In the genomic region with DNA sequence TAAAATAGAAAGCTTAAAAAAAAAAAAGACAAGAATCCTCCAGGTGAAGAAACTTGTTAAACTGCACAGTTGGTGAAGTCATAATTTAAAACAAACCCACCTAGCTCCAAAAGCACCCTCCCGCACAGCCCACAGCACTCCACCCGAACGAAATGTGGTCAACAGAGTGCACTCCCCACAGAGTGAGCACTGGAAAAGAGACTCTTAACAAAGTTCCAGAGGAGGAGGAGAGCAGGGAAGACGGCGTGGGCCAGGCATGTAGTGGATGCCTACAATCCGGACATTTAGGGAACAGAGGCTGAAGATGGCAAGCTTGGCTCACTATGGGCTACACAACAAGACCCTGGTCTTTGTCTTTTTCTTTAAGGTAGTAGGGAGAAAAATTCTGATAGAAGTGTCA, we compare ENCODE assay signal across 27 mouse cellular contexts. TPM values are rescaled to one million over a fixed set of nuclear protein-coding genes. Genes with fewer than 3 reads are reported as not detected.
DNase-seq lines count a peak whose midpoint lies in the region; ATAC-seq and TF ChIP-seq lines count a peak whose summit lies in the region.
"Had no signal": no experiment of that assay in that cellular context is flagged by ENCODE, and none has a peak within 500 bp of the region (broad histone marks: within the 10 kb centered on the region; RNA-seq: fewer than 3 reads in every experiment).

No protein-coding gene starts in this region.

- H3K27ac ChIP-seq in heart, embryonic 12.5 days (ENCODE audit: poor library complexity, severe bottlenecking), result no peak overlapping the region
- H3K27ac ChIP-seq in ES-Bruce4 (ENCODE audit: insufficient read depth, low read length), result 0 out of 2 replicates have a peak overlapping the region, but pooled peaks have one; percentile 26
- H3K27ac ChIP-seq in embryonic fibroblast, embryonic 13.5 days (ENCODE audit: insufficient read depth, low read length), result peak overlapping the region; percentile 98
- H3K27ac ChIP-seq: hindbrain, embryonic 10.5 days; hindbrain, embryonic 13.5 days; intestine, embryonic 15.5 days had no signal

- no peak overlapping the region for H3K4me3 ChIP-seq in heart, embryonic 12.5 days
- no peak overlapping the region for H3K4me3 ChIP-seq in C2C12 (ENCODE audit: insufficient read depth, poor library complexity, severe bottlenecking)
- no peak overlapping the region for H3K4me3 ChIP-seq in ES-Bruce4 (ENCODE audit: low read depth, low read length)
- no peak overlapping the region for H3K4me3 ChIP-seq in embryonic fibroblast, embryonic 13.5 days (ENCODE audit: insufficient read depth, low read length)
- H3K4me3 ChIP-seq: heart, embryonic 15.5 days; hindbrain, embryonic 10.5 days; hindbrain, embryonic 13.5 days; intestine, embryonic 15.5 days had no signal

- H3ac ChIP-seq in C2C12 (ENCODE audit: control insufficient read depth, insufficient read length, low read depth), result peak overlapping the region; percentile 31

- peaks cover 54% of the 10 kb centered on the region for H3K4me1 ChIP-seq in heart, embryonic 12.5 days (replicated peaks)
- peaks cover 4% of the 10 kb centered on the region for H3K4me1 ChIP-seq in ES-Bruce4 (ENCODE audit: control insufficient read depth, insufficient read depth, low read length)
- peaks cover 52% of the 10 kb centered on the region for H3K4me1 ChIP-seq in embryonic fibroblast, embryonic 13.5 days (ENCODE audit: control insufficient read depth, insufficient read depth, low read length)

- H3K79me3 ChIP-seq in C2C12 (ENCODE audit: low read depth), result peaks cover 64% of the 10 kb centered on the region

- H3K27me3 ChIP-seq in heart, embryonic 12.5 days (replicated peaks), result no peaks in the 10 kb centered on the region
- H3K27me3 ChIP-seq in C2C12 (ENCODE audit: control insufficient read depth, insufficient read depth, insufficient read length) (no peaks in the 10 kb centered on the region), ES-Bruce4 (ENCODE audit: control insufficient read depth, insufficient read depth, low read length, poor library complexity, severe bottlenecking) (no peaks in the 10 kb centered on the region)
- H3K27me3 ChIP-seq: heart, embryonic 15.5 days; hindbrain, embryonic 13.5 days; intestine, embryonic 15.5 days; Patski had no signal

- TF ChIP-seq EP300 in ES-Bruce4 (IDR thresholded peaks at IDR 0.05; ENCODE audit: insufficient read depth, low read depth, low read length), result no peak

- H3K4me2 ChIP-seq in heart, embryonic 12.5 days, result no peak overlapping the region
- H3K4me2 ChIP-seq: heart, embryonic 11.5 days; heart, embryonic 15.5 days; hindbrain, embryonic 13.5 days; intestine, embryonic 15.5 days had no signal

- DNase-seq in heart, adult 11 months, result peak; percentile 66
- DNase-seq in urinary bladder, postnatal 10 days (ENCODE audit: low spot score), result no peak
- DNase-seq in adrenal gland, postnatal 10 days, result no peak
- DNase-seq: adrenal gland, postnatal 14 days; cerebellum, adult 11 months; cerebellum, adult 2 months; cerebellum, adult 9-11 months; cerebellum, postnatal 25 days; forebrain, postnatal 0 days; gastrocnemius, postnatal 10 days; heart, postnatal 10 days; heart, postnatal 36 days; kidney, adult 11 months had no signal

- peaks cover 83% of the 10 kb centered on the region for H3K79me2 ChIP-seq in C2C12 (ENCODE audit: control insufficient read depth, insufficient read depth)

- WGBS in heart, embryonic 12.5 days, result 87% methylated on average over 6 of the region's 6 CpGs

- ATAC-seq in heart, embryonic 12.5 days (ENCODE audit: insufficient number of reproducible peaks, low FRiP score), result no peak
- ATAC-seq: forebrain, embryonic 14.5 days; forebrain, postnatal 0 days; hindbrain, embryonic 16.5 days; intestine, embryonic 15.5 days; Patski had no signal

- H3K9me3 ChIP-seq in heart, embryonic 12.5 days (replicated peaks), result no peaks in the 10 kb centered on the region
- no peaks in the 10 kb centered on the region for H3K9me3 ChIP-seq in ES-Bruce4 (replicated peaks; ENCODE audit: control insufficient read depth, insufficient read depth, low read length, poor library complexity, severe bottlenecking)
- H3K9me3 ChIP-seq: G1E; heart, embryonic 15.5 days; hindbrain, embryonic 10.5 days; hindbrain, embryonic 13.5 days; intestine, embryonic 15.5 days had no signal

- TF ChIP-seq CTCF in C2C12 (IDR thresholded peaks at IDR 0.05; ENCODE audit: control insufficient read depth, insufficient read depth, insufficient read length), result no peak
- TF ChIP-seq CTCF in ES-Bruce4 (IDR thresholded peaks at IDR 0.05; ENCODE audit: low read depth, low read length), result no peak
- TF ChIP-seq CTCF in embryonic fibroblast, embryonic 13.5 days (IDR thresholded peaks at IDR 0.05; ENCODE audit: borderline replicate concordance, insufficient read depth, low read length), result no peak

- TF ChIP-seq POLR2A in ES-Bruce4 (IDR thresholded peaks at IDR 0.05; ENCODE audit: insufficient read depth, low read length), result no peak
- TF ChIP-seq POLR2A in embryonic fibroblast, embryonic 13.5 days (IDR thresholded peaks at IDR 0.05; ENCODE audit: low read depth, low read length), result no peak

- H3K9ac ChIP-seq in heart, embryonic 12.5 days, result no peak overlapping the region
- no peak overlapping the region for H3K9ac ChIP-seq in ES-Bruce4 (ENCODE audit: low read depth, poor library complexity, severe bottlenecking)
- H3K9ac ChIP-seq: forebrain, postnatal 0 days; intestine, embryonic 15.5 days had no signal

- peaks cover 75% of the 10 kb centered on the region for H3K36me3 ChIP-seq in heart, embryonic 12.5 days
- peaks cover 53% of the 10 kb centered on the region for H3K36me3 ChIP-seq in C2C12 (ENCODE audit: control insufficient read depth, insufficient read depth)
- H3K36me3 ChIP-seq in ES-Bruce4 (ENCODE audit: control insufficient read depth, insufficient read depth, low read length, poor library complexity, severe bottlenecking), result peaks cover 32% of the 10 kb centered on the region

TF ChIP-seq in C2C12, 6 proteins besides CTCF, POLR2A, EP300 and RAD21:
- TF ChIP-seq FOSL1 (IDR thresholded peaks at IDR 0.05; ENCODE audit: insufficient read depth, low read length, poor library complexity, severe bottlenecking) (no peak), MAX (IDR thresholded peaks at IDR 0.05) (no peak), CEBPB (IDR thresholded peaks at IDR 0.05; ENCODE audit: low read depth) (no peak)

RNA-seq across cellular contexts. Expression of gene Tjap1, which starts 7.8 kb away (rescaled TPM):
- 43.7 and 44.1 TPM in 2 replicates for polyA plus RNA-seq in heart, embryonic 12.5 days (2016; fragmentation: Nextera tagmentation; extraction: Ambion mirVana)
- 79.3 TPM for polyA plus RNA-seq in C2C12 (2012; fragmentation: generic; extraction: Trizol)
- polyA plus RNA-seq in ES-Bruce4 (2011; ENCODE audit: insufficient read depth, insufficient read length, low read depth, missing spikeins), result 71.5 and 75.2 TPM in 2 replicates
- 60.8 and 63.2 TPM in 2 replicates for polyA plus RNA-seq in embryonic fibroblast, embryonic 13.5 days (2011; ENCODE audit: insufficient read length, low read depth, missing spikeins)
- 10 to 100 TPM; 42.0 to 52.6 TPM for total RNA-seq in adrenal gland, postnatal 10 days (2021)

RNA-seq across cellular contexts. Expression of gene Lrrc73, which starts 21.7 kb away (rescaled TPM):
- polyA plus RNA-seq in heart, embryonic 12.5 days (2016; fragmentation: Nextera tagmentation; extraction: Ambion mirVana), result 0.89 and 0.91 TPM in 2 replicates
- polyA plus RNA-seq in C2C12 (2012; fragmentation: generic; extraction: Trizol) (5.3 TPM), ES-Bruce4 (2011; ENCODE audit: insufficient read depth, insufficient read length, low read depth, missing spikeins) (0.57 and 0.68 TPM in 2 replicates)
- 1.6 and 3.5 TPM in 2 replicates for polyA plus RNA-seq in embryonic fibroblast, embryonic 13.5 days (2011; ENCODE audit: insufficient read length, low read depth, missing spikeins)
- 1 to 10 TPM; 3.4 to 3.8 TPM for total RNA-seq in adrenal gland, postnatal 10 days (2021)
- total RNA-seq: common myeloid progenitor, adult 5-6 weeks had no signal

RNA-seq across cellular contexts. Expression of gene Dlk2, which starts 22.2 kb away (rescaled TPM):
- polyA plus RNA-seq in heart, embryonic 12.5 days (2016; fragmentation: Nextera tagmentation; extraction: Ambion mirVana), result 0.28 and 0.33 TPM in 2 replicates
- polyA plus RNA-seq in C2C12 (2012; fragmentation: generic; extraction: Trizol), result 14.7 TPM
- polyA plus RNA-seq in ES-Bruce4 (2011; ENCODE audit: insufficient read depth, insufficient read length, low read depth, missing spikeins), result 0.91 and 1.3 TPM in 2 replicates
- 2.6 and 3.3 TPM in 2 replicates for polyA plus RNA-seq in embryonic fibroblast, embryonic 13.5 days (2011; ENCODE audit: insufficient read length, low read depth, missing spikeins)
- total RNA-seq in adrenal gland, postnatal 10 days (2021), result 1 to 10 TPM in 1 of 2 experiments, under 1 TPM in 1; 0.78 to 1.3 TPM
- polyA plus RNA-seq: G1E had no signal

RNA-seq across cellular contexts. Expression of gene Yipf3, which starts 27.2 kb away (rescaled TPM):
- 66.6 and 72.0 TPM in 2 replicates for polyA plus RNA-seq in heart, embryonic 12.5 days (2016; fragmentation: Nextera tagmentation; extraction: Ambion mirVana)
- polyA plus RNA-seq in C2C12 (2012; fragmentation: generic; extraction: Trizol) (78.3 TPM), ES-Bruce4 (2011; ENCODE audit: insufficient read depth, insufficient read length, low read depth, missing spikeins) (57.0 and 64.0 TPM in 2 replicates)
- 114 and 133 TPM in 2 replicates for polyA plus RNA-seq in embryonic fibroblast, embryonic 13.5 days (2011; ENCODE audit: insufficient read length, low read depth, missing spikeins)
- 100 to 1,000 TPM; 105 to 121 TPM for total RNA-seq in adrenal gland, postnatal 10 days (2021)

RNA-seq across cellular contexts. Expression of gene Polr1c, which starts 27.2 kb away (rescaled TPM):
- 44.5 and 48.6 TPM in 2 replicates for polyA plus RNA-seq in heart, embryonic 12.5 days (2016; fragmentation: Nextera tagmentation; extraction: Ambion mirVana)
- polyA plus RNA-seq in C2C12 (2012; fragmentation: generic; extraction: Trizol) (125 TPM), ES-Bruce4 (2011; ENCODE audit: insufficient read depth, insufficient read length, low read depth, missing spikeins) (106 and 133 TPM in 2 replicates)
- 61.1 and 63.6 TPM in 2 replicates for polyA plus RNA-seq in embryonic fibroblast, embryonic 13.5 days (2011; ENCODE audit: insufficient read length, low read depth, missing spikeins)
- total RNA-seq in adrenal gland, postnatal 10 days (2021), result 10 to 100 TPM; 68.3 to 72.3 TPM
